Mouse (Mus musculus) olfactory bulb, adult 2 months (tissue): ENCODE results near the gene Acvr1b.

Experiments used
- CTCF ChIP-seq: fragments of 200-500 bp; IDR thresholded peaks from 2 replicates; pipeline ENCODE4 v1.5.1; 2012; ENCODE audit warnings: low read depth, mild to moderate bottlenecking, low read length, moderate library complexity; ENCODE audit not compliant: insufficient read depth
- POLR2A ChIP-seq: fragments of 200-500 bp; IDR thresholded peaks from 2 replicates; pipeline ENCODE4 v1.6.1; 2012; ENCODE audit warnings: mild to moderate bottlenecking, low read depth, low read length, moderate library complexity; ENCODE audit not compliant: insufficient read depth

- no peak for TF ChIP-seq CTCF
- no peak for TF ChIP-seq POLR2A
Observed at GRCm38 (mm10) chr15:101154700-101155616, 18.9 kb upstream of the Acvr1b start.
